Comparison of ENCODE assay signal across 9 mouse cellular contexts in genomic region chr10:36507991-36508546, GRCm38 (mm10). TPM values are rescaled to one million over a fixed set of nuclear protein-coding genes. Genes with fewer than 3 reads are reported as not detected.
DNase-seq lines count a peak whose midpoint lies in the region; ATAC-seq lines count a peak whose summit lies in the region.
"Had no signal": no experiment of that assay in that cellular context is flagged by ENCODE, and none has a peak within 500 bp of the region (broad histone marks: within the 10 kb centered on the region; RNA-seq: fewer than 3 reads in every experiment).

No protein-coding gene starts in this region.

- 2% methylated on average over 18 of the region's 18 CpGs for WGBS in heart, embryonic 11.5 days (ENCODE audit: insufficient replicate concordance)
- under 1% methylated on average over 18 of the region's 18 CpGs for WGBS in forebrain, embryonic 11.5 days

- no peaks in the 10 kb centered on the region; the same call in 1 of the 2 replicates for H3K4me1 ChIP-seq in heart, embryonic 11.5 days (ENCODE audit: control insufficient read depth, insufficient read depth, low read length)
- peaks cover 2% of the 10 kb centered on the region; the same call in 1 of the 2 replicates for H3K4me1 ChIP-seq in forebrain, embryonic 11.5 days (replicated peaks; ENCODE audit: control insufficient read depth, insufficient read depth, low read length)

- DNase-seq in heart, postnatal 10 days = no peak
- DNase-seq in ES-CJ7 (ENCODE audit: low read depth, low spot score) = peak; percentile 14
- DNase-seq in forebrain, embryonic 11.5 days (ENCODE audit: low spot score) = peak; percentile 55
- DNase-seq in mesoderm, embryonic 11.5 days (ENCODE audit: low read depth, low spot score) = peak; percentile 8
- DNase-seq in yolk sac, embryonic 10.5 days (ENCODE audit: low spot score) = no peak
- DNase-seq in urinary bladder, postnatal 10 days (ENCODE audit: low spot score) = no peak
- no peak for DNase-seq in gastrocnemius, postnatal 4 days (ENCODE audit: low spot score in 2 of 2)

- no peaks in the 10 kb centered on the region for H3K9me3 ChIP-seq in heart, embryonic 11.5 days (replicated peaks; ENCODE audit: control insufficient read depth, low read length)
- H3K9me3 ChIP-seq in forebrain, embryonic 11.5 days (ENCODE audit: control insufficient read depth, low read length) = no peaks in the 10 kb centered on the region

- H3K9ac ChIP-seq in heart, embryonic 11.5 days (ENCODE audit: low read depth, low read length) = no peak overlapping the region
- peak overlapping the region; percentile 29; the same call in 1 of the 2 replicates for H3K9ac ChIP-seq in forebrain, embryonic 11.5 days (ENCODE audit: low read length)

- H3K27ac ChIP-seq in heart, embryonic 11.5 days (ENCODE audit: low read depth, low read length) = no peak overlapping the region
- H3K27ac ChIP-seq in forebrain, embryonic 11.5 days (ENCODE audit: low read depth, low read length) = no peak overlapping the region

- H3K36me3 ChIP-seq in heart, embryonic 11.5 days (ENCODE audit: control insufficient read depth, insufficient read depth, low read length) = no peaks in the 10 kb centered on the region
- no peaks in the 10 kb centered on the region for H3K36me3 ChIP-seq in forebrain, embryonic 11.5 days (ENCODE audit: control insufficient read depth, insufficient read depth, low read length)
- H3K36me3 ChIP-seq: G1E had no signal

- H3K4me2 ChIP-seq in heart, embryonic 11.5 days = peak overlapping the region; percentile 93
- peak overlapping the region; percentile 91 for H3K4me2 ChIP-seq in forebrain, embryonic 11.5 days (ENCODE audit: low read depth, low read length, severe bottlenecking)

- intact Hi-C loops in heart, postnatal 10 days (cut with DNase I) = no loop called here

- ATAC-seq in heart, embryonic 11.5 days (replicated peaks; ENCODE audit: insufficient number of reproducible peaks, low FRiP score, low TSS enrichment) = no peak
- ATAC-seq in forebrain, embryonic 11.5 days (replicated peaks; ENCODE audit: low FRiP score) = no peak

- H3K4me3 ChIP-seq in heart, embryonic 11.5 days (ENCODE audit: low read depth, low read length) = peak overlapping the region; percentile 59
- peak overlapping the region; percentile 65 for H3K4me3 ChIP-seq in forebrain, embryonic 11.5 days (ENCODE audit: low read depth, low read length)

- H3K27me3 ChIP-seq in heart, embryonic 11.5 days (ENCODE audit: control insufficient read depth, insufficient read depth, low read length) = peaks cover 25% of the 10 kb centered on the region
- peaks cover 9% of the 10 kb centered on the region; the same call in 1 of the 2 replicates for H3K27me3 ChIP-seq in forebrain, embryonic 11.5 days (ENCODE audit: control insufficient read depth, insufficient read depth, low read length)

RNA-seq across cellular contexts. Expression of gene Hs3st5, which starts 1.5 kb away (rescaled TPM):
- 0.13 and 0.18 TPM in 2 replicates for polyA plus RNA-seq in heart, embryonic 11.5 days (2014; fragmentation: Nextera tagmentation; extraction: Ambion mirVana)
- total RNA-seq in heart, postnatal 10 days (2021) = 1 to 10 TPM; 1.4 to 1.5 TPM
- polyA plus RNA-seq in forebrain, embryonic 11.5 days (2014; fragmentation: Nextera tagmentation; extraction: Ambion mirVana) = 0.93 and 1.4 TPM in 2 replicates
- under 1 TPM; 0.29 to 0.52 TPM for total RNA-seq in gastrocnemius, postnatal 4 days (2021)
- polyA plus RNA-seq: G1E had no signal

Comparison
In these comparisons a context has a peak if more than half of its experiments do, and no peak if none do; other contexts are left out.
1. DNase-seq: peak in ES-CJ7 (single experiment), forebrain, embryonic 11.5 days (single experiment) and mesoderm, embryonic 11.5 days (single experiment); none in heart, postnatal 10 days (0 of 2), yolk sac, embryonic 10.5 days (single experiment), urinary bladder, postnatal 10 days (single experiment) and gastrocnemius, postnatal 4 days (0 of 2).